26 mouse cellular contexts compared by ENCODE assay signal in genomic region chr6:99211663-99212333, GRCm38 (mm10).
DNase-seq lines count a peak whose midpoint lies in the region; ATAC-seq and TF ChIP-seq lines count a peak whose summit lies in the region.
"Had no signal": no experiment of that assay in that cellular context is flagged by ENCODE, and none has a peak within 500 bp of the region (broad histone marks: within the 10 kb centered on the region; RNA-seq: fewer than 3 reads in every experiment).

No protein-coding gene starts in this region.

- H3K27ac ChIP-seq in liver, postnatal 0 days (ENCODE audit: low read depth): peak overlapping the region; percentile 44
- no peak overlapping the region for H3K27ac ChIP-seq in liver, embryonic 11.5 days (ENCODE audit: low read depth, low read length)
- H3K27ac ChIP-seq: hindbrain, embryonic 10.5 days; intestine, embryonic 15.5 days; layer of hippocampus, adult 2 months; limb, embryonic 13.5 days; stomach, postnatal 0 days had no signal

- TF ChIP-seq EP300 in liver, postnatal 0 days (IDR thresholded peaks at IDR 0.05; ENCODE audit: low read depth): no peak

- H3K4me3 ChIP-seq in liver, postnatal 0 days (ENCODE audit: low read depth, low read length): no peak overlapping the region
- H3K4me3 ChIP-seq in liver, embryonic 11.5 days (ENCODE audit: low read depth, low read length): no peak overlapping the region
- H3K4me3 ChIP-seq: hindbrain, embryonic 10.5 days; intestine, embryonic 15.5 days; layer of hippocampus, adult 2 months; limb, embryonic 13.5 days had no signal

- no peak overlapping the region for H3K9ac ChIP-seq in liver, postnatal 0 days (replicated peaks)
- H3K9ac ChIP-seq in liver, embryonic 11.5 days (ENCODE audit: low read depth, low read length): no peak overlapping the region
- H3K9ac ChIP-seq: intestine, embryonic 15.5 days; limb, embryonic 13.5 days had no signal

- peak; percentile 43 for ATAC-seq in liver, postnatal 0 days
- ATAC-seq in liver, embryonic 11.5 days (replicated peaks; ENCODE audit: low FRiP score): no peak
- peak; percentile 23 for ATAC-seq in Patski
- ATAC-seq in granulocyte monocyte progenitor cell, adult 5-6 weeks (replicated peaks; ENCODE audit: poor library complexity, severe bottlenecking): peak; percentile 87
- 0 out of 2 replicates have a peak, but pooled peaks have one; percentile 39 for ATAC-seq in neutrophil, adult 5-6 weeks (ENCODE audit: extremely low read depth, insufficient number of reproducible peaks, low FRiP score, poor library complexity, severe bottlenecking)
- ATAC-seq: forebrain, embryonic 14.5 days; hindbrain, embryonic 16.5 days; intestine, embryonic 15.5 days had no signal

- H3K4me2 ChIP-seq in liver, postnatal 0 days (ENCODE audit: low read depth, low read length): no peak overlapping the region
- no peak overlapping the region for H3K4me2 ChIP-seq in liver, embryonic 11.5 days
- H3K4me2 ChIP-seq: heart, embryonic 11.5 days; intestine, embryonic 15.5 days; limb, embryonic 13.5 days had no signal

- WGBS in liver, postnatal 0 days (ENCODE audit: insufficient replicate concordance): 47% methylated on average over 5 of the region's 5 CpGs
- 62% methylated on average over 5 of the region's 5 CpGs for WGBS in liver, embryonic 11.5 days

- POLR2A ChIA-PET in Patski (lab: Charles Lee): no interaction called here

- TF ChIP-seq CTCF in liver, postnatal 0 days (IDR thresholded peaks at IDR 0.05; ENCODE audit: low read depth): no peak
- no peak for TF ChIP-seq CTCF in Patski (IDR thresholded peaks at IDR 0.05)

- DNase-seq in liver, postnatal 0 days: no peak
- DNase-seq in liver, embryonic 11.5 days (ENCODE audit: low spot score): no peak
- DNase-seq in Patski (ENCODE audit: low read depth, low spot score): no peak
- no peak for DNase-seq in cerebellum, postnatal 36 days
- DNase-seq in thymus, postnatal 36 days: no peak
- DNase-seq: adrenal gland, postnatal 25 days; cerebellum, adult 11 months; cerebellum, postnatal 10 days; embryo, embryonic 11 days; gastrocnemius, postnatal 10 days; heart, adult 11 months; kidney, adult 8-10 months; kidney, postnatal 14 days; lung, adult 18-20 months; right cerebral cortex, postnatal 14 days; thymus, adult 2 months had no signal

- in situ Hi-C loops in Patski (cut with MboI; ENCODE audit: low pct_unique_long_range_greater_than_20kb): no loop called here

- no peaks in the 10 kb centered on the region for H3K9me3 ChIP-seq in liver, postnatal 0 days (ENCODE audit: low read length)
- H3K9me3 ChIP-seq in liver, embryonic 11.5 days (ENCODE audit: control insufficient read depth, low read length): no peaks in the 10 kb centered on the region
- H3K9me3 ChIP-seq: hindbrain, embryonic 10.5 days; intestine, embryonic 15.5 days; limb, embryonic 13.5 days had no signal

- no peaks in the 10 kb centered on the region for H3K36me3 ChIP-seq in liver, postnatal 0 days (replicated peaks; ENCODE audit: insufficient read depth, low read length)
- H3K36me3 ChIP-seq in liver, embryonic 11.5 days (ENCODE audit: control insufficient read depth, insufficient read depth, low read length): no peaks in the 10 kb centered on the region
- H3K36me3 ChIP-seq: hindbrain, embryonic 10.5 days; intestine, embryonic 15.5 days; limb, embryonic 13.5 days had no signal

- CTCF ChIA-PET in Patski (lab: Charles Lee): no interaction called here

- no peaks in the 10 kb centered on the region for H3K27me3 ChIP-seq in liver, postnatal 0 days (ENCODE audit: insufficient read depth, low read length)
- no peaks in the 10 kb centered on the region for H3K27me3 ChIP-seq in liver, embryonic 11.5 days (replicated peaks; ENCODE audit: control insufficient read depth, insufficient read depth, low read length)
- H3K27me3 ChIP-seq in Patski: no peaks in the 10 kb centered on the region
- H3K27me3 ChIP-seq: intestine, embryonic 15.5 days; limb, embryonic 13.5 days had no signal

- H3K4me1 ChIP-seq in liver, postnatal 0 days (ENCODE audit: insufficient read depth): peaks cover 25% of the 10 kb centered on the region
- peaks cover 11% of the 10 kb centered on the region for H3K4me1 ChIP-seq in liver, embryonic 11.5 days (replicated peaks; ENCODE audit: control insufficient read depth, insufficient read depth, low read length)
